In the genomic region with DNA sequence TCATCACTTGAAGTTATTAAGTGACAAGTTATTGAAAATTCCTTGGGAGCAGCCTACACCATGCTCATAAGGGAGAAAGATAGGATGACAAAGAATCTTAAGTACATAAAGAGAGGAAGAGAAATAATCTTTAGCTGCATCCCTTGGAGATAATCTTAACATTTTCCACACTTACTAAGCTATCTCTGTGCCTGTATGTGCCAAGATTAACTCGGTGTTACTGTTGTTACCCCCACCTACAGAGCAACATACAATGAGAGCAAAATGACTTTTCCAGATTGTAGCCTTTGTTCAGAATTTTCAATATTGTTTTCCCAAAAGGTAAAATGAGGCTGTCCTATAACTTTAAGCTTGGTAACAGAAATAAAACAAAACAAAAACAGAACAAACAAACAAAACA, we compare ENCODE assay signal across 26 mouse cellular contexts.
"Had no signal": no experiment of that assay in that cellular context is flagged by ENCODE, and none has a peak within 500 bp of the region (broad histone marks: within the 10 kb centered on the region; RNA-seq: fewer than 3 reads in every experiment).

No protein-coding gene starts in this region.

- H3K4me3 ChIP-seq: gastrocnemius, adult 2 months; heart, embryonic 10.5 days; heart, embryonic 12.5 days; hindbrain, embryonic 10.5 days; hindbrain, embryonic 12.5 days; hindbrain, embryonic 15.5 days; intestine, embryonic 15.5 days; layer of hippocampus, adult 2 months; limb, embryonic 10.5 days; limb, embryonic 12.5 days; liver, embryonic 13.5 days; liver, embryonic 15.5 days had no signal

- DNase-seq: gastrocnemius, adult 2 months; gastrocnemius, postnatal 10 days; gastrocnemius, postnatal 25 days; heart, adult 18-20 months; heart, postnatal 10 days; heart, postnatal 4 days; kidney, adult 18-20 months; kidney, adult 8-10 months; kidney, postnatal 10 days; kidney, postnatal 25 days; kidney, postnatal 4 days; liver; liver, embryonic 13.5 days had no signal

- H3K9me3 ChIP-seq: heart, embryonic 10.5 days; heart, embryonic 12.5 days; hindbrain, embryonic 10.5 days; hindbrain, embryonic 12.5 days; hindbrain, embryonic 15.5 days; intestine, embryonic 15.5 days; limb, embryonic 10.5 days; limb, embryonic 12.5 days; liver, embryonic 13.5 days; liver, embryonic 15.5 days had no signal

- H3K36me3 ChIP-seq: heart, embryonic 10.5 days; heart, embryonic 12.5 days; hindbrain, embryonic 10.5 days; hindbrain, embryonic 12.5 days; hindbrain, embryonic 15.5 days; intestine, embryonic 15.5 days; limb, embryonic 10.5 days; limb, embryonic 12.5 days; liver, embryonic 13.5 days; liver, embryonic 15.5 days had no signal

- H3K9ac ChIP-seq: heart, embryonic 12.5 days; hindbrain, embryonic 12.5 days; hindbrain, embryonic 15.5 days; intestine, embryonic 15.5 days; limb, embryonic 12.5 days; liver, embryonic 13.5 days; liver, embryonic 15.5 days had no signal

- H3K4me2 ChIP-seq: heart, embryonic 12.5 days; hindbrain, embryonic 12.5 days; hindbrain, embryonic 15.5 days; intestine, embryonic 15.5 days; limb, embryonic 12.5 days; liver, embryonic 11.5 days; liver, embryonic 13.5 days; liver, embryonic 15.5 days had no signal

- H3K4me1 ChIP-seq: heart, embryonic 10.5 days; heart, embryonic 12.5 days; hindbrain, embryonic 10.5 days; hindbrain, embryonic 12.5 days; hindbrain, embryonic 15.5 days; intestine, embryonic 15.5 days; limb, embryonic 10.5 days; limb, embryonic 12.5 days; liver, embryonic 13.5 days; liver, embryonic 15.5 days had no signal

- ATAC-seq: inflammation-experienced regulatory T-cells, adult 6 months; intestine, embryonic 15.5 days; intestine, postnatal 0 days had no signal

- H3K27me3 ChIP-seq: heart, embryonic 12.5 days; hindbrain, embryonic 12.5 days; hindbrain, embryonic 15.5 days; intestine, embryonic 15.5 days; limb, embryonic 12.5 days; liver, embryonic 13.5 days; liver, embryonic 15.5 days had no signal

- H3K27ac ChIP-seq: gastrocnemius, adult 2 months; heart, embryonic 10.5 days; hindbrain, embryonic 10.5 days; hindbrain, embryonic 12.5 days; hindbrain, embryonic 15.5 days; intestine, embryonic 15.5 days; layer of hippocampus, adult 2 months; limb, embryonic 10.5 days; limb, embryonic 12.5 days; liver, embryonic 13.5 days; liver, embryonic 15.5 days had no signal
